Mouse (Mus musculus): Measurements from ENCODE around the gene Mylip. TPM values are rescaled to one million over a fixed set of nuclear protein-coding genes. Genes with fewer than 3 reads are reported as not detected.

Mylip gene
- polyA plus RNA-seq, 1 experiment from 2014 or later: 4.4 TPM

DNA sequence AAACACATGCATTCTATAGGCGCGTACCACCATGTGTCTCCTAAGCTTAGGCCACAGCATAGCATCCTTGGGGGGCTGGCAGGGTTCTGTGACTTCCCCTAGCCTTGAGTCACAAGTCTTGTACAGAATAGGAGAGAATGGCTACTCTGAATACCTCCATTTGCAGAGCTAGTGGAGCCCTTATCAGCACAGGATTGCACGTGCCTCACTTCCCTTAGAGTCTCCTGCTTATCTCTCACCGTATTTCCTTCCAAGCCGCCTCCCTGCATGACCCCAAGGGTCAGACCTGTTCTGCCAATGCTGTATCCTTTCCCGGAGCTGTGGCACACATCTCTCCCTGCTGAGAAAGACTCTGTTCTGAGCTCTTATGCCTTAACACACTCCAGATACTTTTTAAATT, 17.2 kb downstream of the Mylip start:
- no peak overlapping the region for H3K9ac ChIP-seq (ENCODE audit: low read depth, low read length)
- peaks cover 46% of the 10 kb centered on the region for H3K4me1 ChIP-seq (replicated peaks; ENCODE audit: control insufficient read depth, insufficient read depth, low read length)
- peaks cover 22% of the 10 kb centered on the region for H3K36me3 ChIP-seq (ENCODE audit: control insufficient read depth, insufficient read depth, low read length)
- no peak overlapping the region for H3K4me2 ChIP-seq
- H3K4me3 ChIP-seq (ENCODE audit: low read depth, low read length): no peak overlapping the region
- 31% methylated on average over 6 of the region's 6 CpGs for WGBS
- H3K27me3 ChIP-seq (replicated peaks; ENCODE audit: control insufficient read depth, insufficient read depth, low read length): no peaks in the 10 kb centered on the region
- no peaks in the 10 kb centered on the region for H3K9me3 ChIP-seq (ENCODE audit: control insufficient read depth, low read length)
- DNase-seq (ENCODE audit: low spot score) (no peak), ATAC-seq (replicated peaks; ENCODE audit: low FRiP score) (peak; percentile 67)
- H3K27ac ChIP-seq (ENCODE audit: low read depth, low read length): peak overlapping the region; percentile 92

DNA sequence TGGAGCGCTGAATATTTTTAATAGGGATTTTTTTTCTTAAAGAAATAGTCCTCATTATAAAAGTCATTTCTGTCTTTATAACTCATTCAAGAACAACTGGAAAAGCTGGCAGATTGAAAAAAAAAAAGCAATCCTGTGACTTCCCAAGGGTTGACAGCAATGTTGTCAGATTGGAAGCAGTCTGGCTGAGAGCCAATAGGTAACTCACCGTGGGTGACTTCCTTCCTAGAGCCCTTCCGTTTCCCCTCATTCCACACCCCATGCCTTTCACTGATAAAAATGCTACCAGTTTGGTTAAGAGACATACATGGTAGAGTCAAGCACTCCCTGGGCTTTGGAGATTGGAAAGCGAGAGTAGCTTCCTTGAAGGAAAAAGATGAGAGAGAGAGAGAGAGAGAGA, 21.4 kb downstream of the Mylip start:
- DNase-seq (ENCODE audit: low spot score): no peak
- Histone ChIP-seq H3K4me3 (ENCODE audit: low read depth, low read length) (no peak overlapping the region), H3K4me2 (no peak overlapping the region), H3K9me3 (ENCODE audit: control insufficient read depth, low read length) (no peaks in the 10 kb centered on the region), H3K27me3 (replicated peaks; ENCODE audit: control insufficient read depth, insufficient read depth, low read length) (no peaks in the 10 kb centered on the region; the same call in 1 of the 2 replicates), H3K4me1 (replicated peaks; ENCODE audit: control insufficient read depth, insufficient read depth, low read length) (peaks cover 12% of the 10 kb centered on the region), H3K36me3 (ENCODE audit: control insufficient read depth, insufficient read depth, low read length) (peaks cover 27% of the 10 kb centered on the region), H3K27ac (ENCODE audit: low read depth, low read length) (no peak overlapping the region), H3K9ac (ENCODE audit: low read depth, low read length) (no peak overlapping the region)
- ATAC-seq (replicated peaks; ENCODE audit: low FRiP score): no peak
- 79% methylated on average over 4 of the region's 4 CpGs for WGBS

DNA sequence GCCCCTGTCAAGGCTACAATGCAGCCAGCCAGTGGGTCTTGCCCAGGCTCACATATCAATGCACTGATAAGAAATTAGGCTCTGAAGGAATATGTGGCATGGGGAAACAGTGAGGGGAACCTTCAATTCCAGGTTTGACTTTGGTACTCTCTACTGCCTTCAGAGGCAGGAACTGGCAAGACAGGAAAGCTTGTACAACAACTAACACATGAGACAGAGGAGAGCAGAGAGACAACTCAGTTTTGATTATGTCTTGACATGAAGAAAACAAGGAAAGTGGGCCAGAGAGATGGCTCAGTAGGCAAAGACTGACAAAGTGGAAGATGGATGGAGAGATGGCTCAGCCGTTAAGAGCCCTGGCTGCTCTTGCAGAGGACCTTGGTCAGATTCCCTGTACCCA, 23.5 kb downstream of the Mylip start:
- Histone ChIP-seq H3K27me3 (replicated peaks; ENCODE audit: control insufficient read depth, insufficient read depth, low read length) (peaks cover 8% of the 10 kb centered on the region; the same call in 1 of the 2 replicates), H3K4me2 (no peak overlapping the region), H3K9me3 (ENCODE audit: control insufficient read depth, low read length) (no peaks in the 10 kb centered on the region), H3K4me3 (ENCODE audit: low read depth, low read length) (no peak overlapping the region), H3K36me3 (ENCODE audit: control insufficient read depth, insufficient read depth, low read length) (peaks cover 17% of the 10 kb centered on the region), H3K4me1 (replicated peaks; ENCODE audit: control insufficient read depth, insufficient read depth, low read length) (no peaks in the 10 kb centered on the region), H3K27ac (ENCODE audit: low read depth, low read length) (no peak overlapping the region), H3K9ac (ENCODE audit: low read depth, low read length) (no peak overlapping the region)
- no peak for ATAC-seq (replicated peaks; ENCODE audit: low FRiP score)
- 96% methylated on average over 1 of the region's 1 CpGs for WGBS
- no peak for DNase-seq (ENCODE audit: low spot score)

DNA sequence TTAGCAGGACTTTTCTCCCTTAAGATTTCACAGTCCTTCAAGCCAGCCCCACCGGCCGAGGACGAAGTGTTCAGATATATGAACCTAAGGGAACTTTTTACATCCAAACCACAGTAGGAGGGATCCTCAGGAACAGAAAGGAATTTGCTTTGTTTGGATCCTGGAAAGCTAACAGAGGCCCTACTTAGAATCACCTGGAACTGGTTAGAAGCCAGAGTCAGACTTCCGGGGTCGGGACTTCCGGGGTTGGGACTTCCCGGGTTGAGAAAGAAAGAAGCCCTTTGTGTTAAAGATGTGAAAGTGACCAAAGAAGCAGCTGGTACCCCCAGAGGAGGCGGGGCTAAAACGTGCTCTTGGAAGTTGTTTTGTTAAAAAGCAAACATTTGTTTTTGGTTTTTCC, 24.5 kb downstream of the Mylip start:
- no peak overlapping the region for H3K4me2 ChIP-seq
- H3K4me1 ChIP-seq (replicated peaks; ENCODE audit: control insufficient read depth, insufficient read depth, low read length): no peaks in the 10 kb centered on the region
- peaks cover 8% of the 10 kb centered on the region; the same call in 1 of the 2 replicates for H3K27me3 ChIP-seq (replicated peaks; ENCODE audit: control insufficient read depth, insufficient read depth, low read length)
- 78% methylated on average over 9 of the region's 9 CpGs for WGBS
- ATAC-seq (replicated peaks; ENCODE audit: low FRiP score) (no peak), DNase-seq (ENCODE audit: low spot score) (no peak)
- peaks cover 10% of the 10 kb centered on the region for H3K36me3 ChIP-seq (ENCODE audit: control insufficient read depth, insufficient read depth, low read length)
- H3K27ac ChIP-seq (ENCODE audit: low read depth, low read length): no peak overlapping the region
- no peaks in the 10 kb centered on the region for H3K9me3 ChIP-seq (ENCODE audit: control insufficient read depth, low read length)
- no peak overlapping the region for H3K4me3 ChIP-seq (ENCODE audit: low read depth, low read length)
- no peak overlapping the region for H3K9ac ChIP-seq (ENCODE audit: low read depth, low read length)

DNA sequence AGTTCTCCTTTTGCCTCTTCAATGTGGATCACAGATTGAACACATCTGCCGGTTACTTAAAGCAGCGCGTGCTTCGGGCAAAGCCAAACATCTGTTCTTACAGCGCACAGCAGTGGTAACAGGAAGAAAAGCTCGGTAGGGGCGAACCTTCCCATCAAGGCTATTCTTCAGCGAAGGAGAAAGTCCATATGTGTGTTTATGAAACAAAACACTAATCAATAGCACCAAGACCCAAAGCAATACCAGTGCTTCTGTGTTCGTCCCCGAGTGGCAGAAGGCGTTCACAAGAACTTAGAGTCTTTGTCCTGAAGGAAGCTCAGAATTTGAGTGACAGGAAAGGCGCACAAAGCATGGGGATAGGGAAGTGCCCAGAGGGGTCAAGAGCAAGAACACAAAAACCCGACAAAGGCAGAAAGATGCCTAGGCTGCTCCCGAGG, 27.1 kb downstream of the Mylip start:
- no peak overlapping the region for H3K4me3 ChIP-seq (ENCODE audit: low read depth, low read length)
- no peaks in the 10 kb centered on the region for H3K4me1 ChIP-seq (replicated peaks; ENCODE audit: control insufficient read depth, insufficient read depth, low read length)
- no peak overlapping the region for H3K9ac ChIP-seq (ENCODE audit: low read depth, low read length)
- ATAC-seq (replicated peaks; ENCODE audit: low FRiP score): no peak
- H3K4me2 ChIP-seq: no peak overlapping the region
- H3K36me3 ChIP-seq (ENCODE audit: control insufficient read depth, insufficient read depth, low read length): peaks cover 5% of the 10 kb centered on the region; the same call in 1 of the 2 replicates
- H3K27ac ChIP-seq (ENCODE audit: low read depth, low read length): no peak overlapping the region
- H3K9me3 ChIP-seq (ENCODE audit: control insufficient read depth, low read length): no peaks in the 10 kb centered on the region
- 69% methylated on average over 14 of the region's 14 CpGs for WGBS
- DNase-seq (ENCODE audit: low spot score): no peak
- H3K27me3 ChIP-seq (replicated peaks; ENCODE audit: control insufficient read depth, insufficient read depth, low read length): peaks cover 8% of the 10 kb centered on the region

DNA sequence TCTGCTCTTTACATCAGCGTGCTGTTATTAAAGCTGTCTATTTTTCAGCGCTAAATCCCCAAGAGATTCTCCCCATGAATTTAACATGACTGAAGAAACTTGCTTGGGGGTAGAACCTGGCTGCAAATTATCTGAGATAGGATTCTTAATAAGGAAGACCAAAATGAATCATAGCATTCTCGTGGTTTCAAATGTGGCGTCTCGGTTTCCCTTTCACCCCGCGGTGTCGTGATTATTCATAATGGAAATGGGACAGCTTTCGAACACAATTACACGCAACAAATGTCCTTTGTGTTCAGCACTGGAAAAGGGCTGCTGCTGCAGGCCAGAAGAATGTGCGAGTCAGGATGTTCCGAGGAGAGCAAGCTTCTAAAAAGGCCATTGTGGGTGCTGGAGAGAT, 29.4 kb downstream of the Mylip start:
- DNase-seq (ENCODE audit: low spot score): no peak
- H3K4me1 ChIP-seq (replicated peaks; ENCODE audit: control insufficient read depth, insufficient read depth, low read length): no peaks in the 10 kb centered on the region
- H3K9me3 ChIP-seq (ENCODE audit: control insufficient read depth, low read length): no peaks in the 10 kb centered on the region
- H3K27ac ChIP-seq (ENCODE audit: low read depth, low read length): no peak overlapping the region
- no peak overlapping the region for H3K9ac ChIP-seq (ENCODE audit: low read depth, low read length)
- no peak for ATAC-seq (replicated peaks; ENCODE audit: low FRiP score)
- H3K4me3 ChIP-seq (ENCODE audit: low read depth, low read length): no peak overlapping the region
- H3K36me3 ChIP-seq (ENCODE audit: control insufficient read depth, insufficient read depth, low read length): no peaks in the 10 kb centered on the region
- H3K4me2 ChIP-seq: no peak overlapping the region
- WGBS: 85% methylated on average over 12 of the region's 12 CpGs
- peaks cover 8% of the 10 kb centered on the region for H3K27me3 ChIP-seq (replicated peaks; ENCODE audit: control insufficient read depth, insufficient read depth, low read length)

DNA sequence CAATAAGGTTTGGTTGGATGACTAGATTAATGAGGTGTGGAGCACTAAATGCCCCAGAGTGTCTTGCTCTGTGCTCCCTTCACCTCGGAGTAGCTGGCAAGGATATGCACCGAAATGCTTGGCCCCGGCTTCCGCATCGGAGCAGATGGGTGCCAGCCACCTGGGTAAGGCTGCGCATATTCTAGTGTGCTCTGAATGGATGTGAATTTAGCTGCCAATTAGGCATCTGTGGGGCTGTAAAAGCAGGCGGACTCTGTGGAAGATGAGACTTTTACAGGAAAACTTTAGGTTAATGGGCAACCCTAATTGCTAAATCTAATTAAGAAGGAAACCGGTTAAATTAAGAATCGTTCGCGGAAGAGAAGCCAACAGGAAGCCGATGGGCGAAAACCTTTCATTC, 32.7 kb downstream of the Mylip start:
- ATAC-seq (replicated peaks; ENCODE audit: low FRiP score): no peak
- no peak overlapping the region for H3K4me3 ChIP-seq (ENCODE audit: low read depth, low read length)
- no peak overlapping the region for H3K4me2 ChIP-seq
- H3K9me3 ChIP-seq (ENCODE audit: control insufficient read depth, low read length): no peaks in the 10 kb centered on the region
- H3K27ac ChIP-seq (ENCODE audit: low read depth, low read length): no peak overlapping the region
- no peaks in the 10 kb centered on the region for H3K36me3 ChIP-seq (ENCODE audit: control insufficient read depth, insufficient read depth, low read length)
- 90% methylated on average over 13 of the region's 13 CpGs for WGBS
- DNase-seq (ENCODE audit: low spot score): no peak
- H3K9ac ChIP-seq (ENCODE audit: low read depth, low read length): no peak overlapping the region
- no peaks in the 10 kb centered on the region for H3K4me1 ChIP-seq (replicated peaks; ENCODE audit: control insufficient read depth, insufficient read depth, low read length)
- H3K27me3 ChIP-seq (replicated peaks; ENCODE audit: control insufficient read depth, insufficient read depth, low read length): no peaks in the 10 kb centered on the region; the same call in none of the 2 replicates

DNA sequence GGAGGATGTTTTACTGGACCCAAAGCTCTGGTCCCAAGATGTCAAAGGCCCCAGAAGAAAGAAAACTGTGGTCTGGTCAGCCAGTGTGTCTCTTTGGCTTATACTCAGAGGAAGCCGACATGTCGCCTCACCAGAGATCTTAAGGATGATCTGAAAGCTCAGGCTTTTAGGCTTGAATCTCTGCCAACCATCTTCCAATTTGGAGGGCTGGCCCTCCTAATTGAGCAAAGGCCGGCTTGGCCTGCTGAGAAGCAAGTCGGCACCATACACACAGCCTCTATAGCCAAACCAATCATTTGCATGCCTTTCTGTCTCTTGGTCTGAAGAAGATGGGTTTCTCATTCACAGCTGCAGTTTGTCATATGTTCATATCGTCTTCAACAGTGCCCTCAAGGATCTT, 33.2 kb downstream of the Mylip start:
- no peak overlapping the region for H3K4me2 ChIP-seq
- H3K9me3 ChIP-seq (ENCODE audit: control insufficient read depth, low read length): no peaks in the 10 kb centered on the region
- H3K36me3 ChIP-seq (ENCODE audit: control insufficient read depth, insufficient read depth, low read length): no peaks in the 10 kb centered on the region
- H3K4me3 ChIP-seq (ENCODE audit: low read depth, low read length): no peak overlapping the region
- WGBS: 90% methylated on average over 5 of the region's 5 CpGs
- ATAC-seq (replicated peaks; ENCODE audit: low FRiP score) (no peak), DNase-seq (ENCODE audit: low spot score) (no peak)
- H3K4me1 ChIP-seq (replicated peaks; ENCODE audit: control insufficient read depth, insufficient read depth, low read length): no peaks in the 10 kb centered on the region
- H3K9ac ChIP-seq (ENCODE audit: low read depth, low read length): no peak overlapping the region
- no peaks in the 10 kb centered on the region; the same call in none of the 2 replicates for H3K27me3 ChIP-seq (replicated peaks; ENCODE audit: control insufficient read depth, insufficient read depth, low read length)
- no peak overlapping the region for H3K27ac ChIP-seq (ENCODE audit: low read depth, low read length)

DNA sequence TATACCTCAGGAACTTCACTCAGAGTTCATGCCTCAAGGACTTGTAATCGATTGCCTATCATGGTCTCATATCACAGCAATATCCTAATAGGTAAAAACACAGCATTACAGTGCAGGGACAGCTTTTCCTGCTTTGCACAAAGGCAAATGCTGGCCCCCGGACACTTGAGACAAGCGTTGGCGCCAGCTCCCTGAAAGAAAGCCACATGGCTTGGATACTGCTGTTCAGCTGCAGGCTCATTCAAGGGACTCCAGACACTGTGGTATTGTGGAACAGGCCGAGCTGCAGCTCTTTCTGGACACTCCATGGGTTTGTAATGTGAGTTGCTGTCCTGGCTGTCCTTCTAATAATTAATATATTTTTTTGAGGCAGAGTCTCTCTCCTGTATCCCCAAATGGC, 34.4 kb downstream of the Mylip start:
- DNase-seq (ENCODE audit: low spot score) (no peak), ATAC-seq (replicated peaks; ENCODE audit: low FRiP score) (no peak)
- Histone ChIP-seq H3K4me2 (no peak overlapping the region), H3K9me3 (ENCODE audit: control insufficient read depth, low read length) (no peaks in the 10 kb centered on the region), H3K4me1 (replicated peaks; ENCODE audit: control insufficient read depth, insufficient read depth, low read length) (no peaks in the 10 kb centered on the region), H3K9ac (ENCODE audit: low read depth, low read length) (no peak overlapping the region), H3K4me3 (ENCODE audit: low read depth, low read length) (no peak overlapping the region), H3K36me3 (ENCODE audit: control insufficient read depth, insufficient read depth, low read length) (no peaks in the 10 kb centered on the region), H3K27ac (ENCODE audit: low read depth, low read length) (no peak overlapping the region), H3K27me3 (replicated peaks; ENCODE audit: control insufficient read depth, insufficient read depth, low read length) (no peaks in the 10 kb centered on the region; the same call in 1 of the 2 replicates)
- WGBS: 87% methylated on average over 5 of the region's 5 CpGs
